13 mouse cellular contexts compared by ENCODE assay signal in the genomic region with DNA sequence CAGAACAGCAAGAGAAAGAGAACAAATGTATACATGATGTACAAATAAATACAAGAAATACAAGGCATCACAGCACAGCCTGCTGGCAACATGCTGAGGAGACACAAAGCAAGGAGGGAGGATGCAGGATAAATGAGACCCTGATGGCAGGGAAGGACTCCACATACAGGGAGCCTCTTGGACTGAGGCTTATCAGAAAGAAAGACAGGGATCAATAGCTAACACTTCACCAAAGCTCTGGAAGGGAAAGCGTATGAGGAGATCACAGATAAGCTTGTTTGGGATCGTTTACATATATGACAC.
A peak's percentile ranks its signal among the peaks of the same experiment; 100 is the strongest.
DNase-seq lines count a peak whose midpoint lies in the region; ATAC-seq and TF ChIP-seq lines count a peak whose summit lies in the region.
"Had no signal": no experiment of that assay in that cellular context is flagged by ENCODE, and none has a peak within 500 bp of the region (broad histone marks: within the 10 kb centered on the region; RNA-seq: fewer than 3 reads in every experiment).

No protein-coding gene starts in this region.

- no peaks in the 10 kb centered on the region for H3K36me3 ChIP-seq in liver, embryonic 14.5 days (replicated peaks; ENCODE audit: control insufficient read depth, insufficient read depth, low read depth)
- no peaks in the 10 kb centered on the region for H3K36me3 ChIP-seq in liver, embryonic 12.5 days
- H3K36me3 ChIP-seq in embryonic facial prominence, embryonic 10.5 days (replicated peaks) = no peaks in the 10 kb centered on the region
- H3K36me3 ChIP-seq in midbrain, embryonic 12.5 days = no peaks in the 10 kb centered on the region
- H3K36me3 ChIP-seq: embryonic facial prominence, embryonic 15.5 days; liver, embryonic 15.5 days had no signal

- H3K4me1 ChIP-seq in liver, embryonic 14.5 days (replicated peaks; ENCODE audit: control insufficient read depth in 2 of 2, insufficient read depth in 2 of 2, low read length in 1 of 2) = peaks cover 0 to 1% of the 10 kb centered on the region in 2 experiments; a peak in 1 of 4 replicates
- H3K4me1 ChIP-seq in liver, embryonic 12.5 days = peaks cover 19% of the 10 kb centered on the region; the same call in 1 of the 2 replicates
- H3K4me1 ChIP-seq in embryonic facial prominence, embryonic 10.5 days = peaks cover 40% of the 10 kb centered on the region
- H3K4me1 ChIP-seq in midbrain, embryonic 12.5 days = peaks cover 10% of the 10 kb centered on the region
- H3K4me1 ChIP-seq in cerebellum, adult 2 months (ENCODE audit: control insufficient read depth, insufficient read depth, low read length) = no peaks in the 10 kb centered on the region
- H3K4me1 ChIP-seq: embryonic facial prominence, embryonic 15.5 days; liver, embryonic 15.5 days had no signal

- no peak overlapping the region for H3K27ac ChIP-seq in liver, embryonic 14.5 days
- H3K27ac ChIP-seq in liver, embryonic 12.5 days = no peak overlapping the region
- H3K27ac ChIP-seq in embryonic facial prominence, embryonic 10.5 days (replicated peaks) = peak overlapping the region; percentile 25; the same call in 1 of the 2 replicates
- H3K27ac ChIP-seq in midbrain, embryonic 12.5 days (replicated peaks) = no peak overlapping the region
- H3K27ac ChIP-seq in cerebellum, adult 2 months (ENCODE audit: insufficient read depth, low read length) = no peak overlapping the region
- H3K27ac ChIP-seq: embryonic facial prominence, embryonic 15.5 days; liver, embryonic 15.5 days had no signal

- H3K4me2 ChIP-seq in liver, embryonic 14.5 days (ENCODE audit: low read depth) = no peak overlapping the region
- H3K4me2 ChIP-seq in liver, embryonic 12.5 days = no peak overlapping the region
- 0 out of 2 replicates have a peak overlapping the region, but pooled peaks have one; percentile 26 for H3K4me2 ChIP-seq in midbrain, embryonic 12.5 days (replicated peaks)
- H3K4me2 ChIP-seq: embryonic facial prominence, embryonic 15.5 days; liver, embryonic 15.5 days had no signal

- 0 out of 2 replicates have a peak, but pooled peaks have one; percentile 15 for TF ChIP-seq CTCF in liver, embryonic 14.5 days (IDR thresholded peaks at IDR 0.05; ENCODE audit: low read depth)
- TF ChIP-seq CTCF in cerebellum, adult 2 months (IDR thresholded peaks at IDR 0.05; ENCODE audit: borderline replicate concordance, insufficient read depth, low read depth, low read length) = no peak

- 43% methylated on average over 2 of the region's 2 CpGs for WGBS in liver, embryonic 14.5 days (ENCODE audit: insufficient replicate concordance)
- WGBS in liver, embryonic 12.5 days (ENCODE audit: insufficient replicate concordance) = 44% methylated on average over 2 of the region's 2 CpGs
- 86% methylated on average over 2 of the region's 2 CpGs for WGBS in embryonic facial prominence, embryonic 10.5 days
- WGBS in midbrain, embryonic 12.5 days = 79% methylated on average over 2 of the region's 2 CpGs
- WGBS in cerebellum, adult 2 months = 94% methylated on average over 2 of the region's 2 CpGs

- DNase-seq in liver, embryonic 14.5 days (ENCODE audit: low read depth in 3 of 3, low spot score in 3 of 3) = no peak
- peak; percentile 39 for DNase-seq in NIH3T3 (ENCODE audit: low read depth)
- no peak for DNase-seq in embryonic facial prominence, embryonic 10.5 days (ENCODE audit: low spot score)
- DNase-seq in right cerebral cortex, postnatal 4 days = no peak
- no peak for DNase-seq in cerebellum, adult 2 months
- DNase-seq in thymus, adult 18-20 months = no peak
- DNase-seq: cerebellum, adult 8-10 months; heart, adult 18-20 months; kidney, postnatal 4 days had no signal

- H3K9ac ChIP-seq in liver, embryonic 14.5 days (replicated peaks) = no peak overlapping the region
- H3K9ac ChIP-seq in liver, embryonic 12.5 days = no peak overlapping the region
- H3K9ac ChIP-seq in midbrain, embryonic 12.5 days (replicated peaks) = peak overlapping the region; percentile 2; the same call in 1 of the 2 replicates
- H3K9ac ChIP-seq: embryonic facial prominence, embryonic 15.5 days; liver, embryonic 15.5 days had no signal

- H3K27me3 ChIP-seq in liver, embryonic 14.5 days (ENCODE audit: control insufficient read depth, insufficient read depth, low read length) = no peaks in the 10 kb centered on the region
- no peaks in the 10 kb centered on the region for H3K27me3 ChIP-seq in liver, embryonic 12.5 days (replicated peaks)
- no peaks in the 10 kb centered on the region for H3K27me3 ChIP-seq in embryonic facial prominence, embryonic 10.5 days (replicated peaks; ENCODE audit: low read depth, poor library complexity, severe bottlenecking)
- H3K27me3 ChIP-seq in midbrain, embryonic 12.5 days = peaks cover 2% of the 10 kb centered on the region; the same call in 1 of the 2 replicates
- no peaks in the 10 kb centered on the region for H3K27me3 ChIP-seq in cerebellum, adult 2 months (ENCODE audit: control insufficient read depth, insufficient read depth, low read length)
- H3K27me3 ChIP-seq: embryonic facial prominence, embryonic 15.5 days; liver, embryonic 15.5 days had no signal

- TF ChIP-seq EP300 in liver, embryonic 14.5 days (IDR thresholded peaks at IDR 0.05; ENCODE audit: low read depth) = no peak

- H3K9me3 ChIP-seq in liver, embryonic 14.5 days (ENCODE audit: control insufficient read depth, low read length) = no peaks in the 10 kb centered on the region
- no peaks in the 10 kb centered on the region for H3K9me3 ChIP-seq in liver, embryonic 12.5 days (replicated peaks)
- no peaks in the 10 kb centered on the region for H3K9me3 ChIP-seq in embryonic facial prominence, embryonic 10.5 days
- no peaks in the 10 kb centered on the region for H3K9me3 ChIP-seq in midbrain, embryonic 12.5 days
- H3K9me3 ChIP-seq: embryonic facial prominence, embryonic 15.5 days; liver, embryonic 15.5 days had no signal

- no peak for ATAC-seq in liver, embryonic 14.5 days (ENCODE audit: insufficient read depth)
- no peak for ATAC-seq in liver, embryonic 12.5 days
- ATAC-seq in midbrain, embryonic 12.5 days (ENCODE audit: low FRiP score, low read depth) = 0 out of 2 replicates have a peak, but pooled peaks have one; percentile 16

- H3K4me3 ChIP-seq in liver, embryonic 14.5 days (ENCODE audit: insufficient read depth in 1 of 2, low read depth in 2 of 2, low read length in 2 of 2) = no peak overlapping the region
- no peak overlapping the region for H3K4me3 ChIP-seq in liver, embryonic 12.5 days
- no peak overlapping the region for H3K4me3 ChIP-seq in embryonic facial prominence, embryonic 10.5 days
- H3K4me3 ChIP-seq in midbrain, embryonic 12.5 days = no peak overlapping the region
- no peak overlapping the region for H3K4me3 ChIP-seq in cerebellum, adult 2 months (replicated peaks; ENCODE audit: insufficient read depth, low read depth, low read length)
- H3K4me3 ChIP-seq: embryonic facial prominence, embryonic 15.5 days; liver, embryonic 15.5 days had no signal

- TF ChIP-seq POLR2A in cerebellum, adult 2 months (IDR thresholded peaks at IDR 0.05; ENCODE audit: borderline replicate concordance, insufficient read depth, low read length) = no peak
